Mouse (Mus musculus) C2C12 (cell line): ENCODE data around the gene Psap.

Source experiments
- CEBPB ChIP-seq: IDR thresholded peaks from one replicate; pipeline ENCODE4 v1.6.1; 2011; ENCODE audit warnings: low read depth, mild to moderate bottlenecking, control low read depth, moderate library complexity
- CTCF ChIP-seq: IDR thresholded peaks from one replicate; pipeline ENCODE4 v1.5.1; 2011; ENCODE audit not compliant: control insufficient read depth, insufficient read depth, insufficient read length
- FOSL1 ChIP-seq: IDR thresholded peaks from one replicate; pipeline ENCODE4 v1.8.0; 2011; ENCODE audit warnings: mild to moderate bottlenecking, low read length; ENCODE audit not compliant: poor library complexity, insufficient read depth, severe bottlenecking
- MAX ChIP-seq: IDR thresholded peaks from one replicate; pipeline ENCODE4 v1.6.1; 2011; ENCODE audit warnings: mild to moderate bottlenecking, control low read depth
- MYOD1 ChIP-seq: IDR thresholded peaks from one replicate; pipeline ENCODE4 v1.6.1; 2011; ENCODE audit warnings: low read depth; ENCODE audit not compliant: control insufficient read depth, insufficient read length
- MYOG ChIP-seq: IDR thresholded peaks from one replicate; pipeline ENCODE4 v1.6.1; 2011; ENCODE audit not compliant: control insufficient read depth, insufficient read length; ENCODE audit errors: extremely low read depth
- USF1 ChIP-seq: IDR thresholded peaks from one replicate; pipeline ENCODE4 v1.6.1; 2011; ENCODE audit warnings: low read depth, mild to moderate bottlenecking, control low read depth, moderate library complexity

DNA sequence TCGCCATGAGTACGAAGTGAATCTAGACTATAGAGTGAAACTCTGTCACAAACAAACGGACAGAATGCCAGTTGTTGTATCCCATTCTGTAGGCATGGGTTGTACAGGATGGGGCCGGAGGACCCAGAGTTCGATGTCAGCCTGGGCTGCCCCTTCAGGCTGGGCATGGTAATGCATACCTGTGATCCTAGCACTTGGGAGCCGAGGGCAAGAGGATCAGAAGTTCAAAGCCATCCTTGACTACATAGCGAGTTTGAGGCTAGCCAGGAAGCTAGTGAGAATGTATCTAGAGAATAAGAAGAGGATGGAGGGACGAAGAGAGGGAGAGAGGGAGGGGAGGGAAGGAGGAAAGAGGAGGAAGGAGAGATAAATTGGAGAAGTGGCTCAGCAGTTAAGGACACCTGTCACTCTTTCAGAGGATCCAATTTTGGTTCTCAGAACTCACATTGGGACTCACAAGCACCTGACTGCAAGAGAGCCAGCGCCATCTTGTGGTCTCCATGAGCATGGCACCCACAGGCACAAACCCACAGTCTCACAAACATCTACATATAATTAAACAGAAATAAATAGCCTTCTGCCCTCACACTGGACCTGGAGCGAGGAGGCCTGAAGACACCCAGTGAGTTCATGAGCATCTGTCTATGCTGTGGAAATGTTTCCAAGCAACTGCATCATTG is 39.8 kb upstream of the Psap start:
- TF ChIP-seq CTCF (peak; percentile 70), MAX (no peak), USF1 (no peak), CEBPB (no peak), MYOD1 (no peak), MYOG (no peak), FOSL1 (no peak)
